Mouse (Mus musculus) cerebellum, adult 11-12 months (tissue): ENCODE results near the gene Prkca.

Source experiments
- DNase-seq: peaks from one replicate; pipeline ENCODE4 v3.0.0; 2022

The Prkca gene

GRCm38 (mm10) chr11:108343789-108344462 lies at the start of gene Prkca:
Gene Prkca, minus strand, starts transcription at chr11:108343928.
- peak; percentile 95 for DNase-seq

- no peak for DNase-seq
Observed at GRCm38 (mm10) chr11:108385666-108386024, 41.9 kb upstream of the Prkca start.

DNA sequence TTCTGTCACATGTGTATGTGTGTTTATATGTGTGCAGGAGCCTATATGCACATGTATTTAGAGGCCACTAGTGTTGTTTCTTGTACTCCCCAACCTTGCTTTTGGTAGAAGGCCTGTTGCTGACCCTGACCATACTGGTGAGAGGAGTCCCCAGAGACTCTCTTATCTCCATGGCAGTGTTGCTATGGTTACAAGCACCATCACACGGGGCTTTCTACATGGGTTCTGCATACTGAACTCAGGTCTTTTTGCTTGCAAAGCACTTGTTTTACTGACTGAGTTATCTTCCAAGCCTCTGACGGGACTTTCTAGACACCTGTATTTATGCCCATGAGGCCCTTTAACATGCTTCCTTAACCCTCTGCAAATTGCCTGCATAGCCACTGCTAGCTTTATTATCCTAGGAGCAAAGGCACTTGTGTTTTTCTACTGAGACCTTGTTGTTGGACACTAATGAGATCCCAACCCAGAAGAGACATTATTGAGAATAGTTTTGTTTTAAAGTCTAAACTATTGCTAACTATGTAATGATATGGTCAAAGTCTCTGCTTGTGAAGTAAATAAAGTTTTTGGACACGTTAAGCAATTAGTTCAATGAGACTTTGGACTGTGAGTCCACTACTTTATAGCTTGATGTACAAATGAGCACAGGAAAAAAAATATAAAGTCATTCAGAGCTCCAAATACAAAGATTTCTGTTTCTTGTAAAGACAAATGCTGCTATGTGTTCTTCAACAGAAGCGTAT lies 41.4 kb upstream of the Prkca start:
- DNase-seq: no peak

- no peak for DNase-seq
Observed at GRCm38 (mm10) chr11:108382664-108383063, 38.9 kb upstream of the Prkca start.

- no peak for DNase-seq
Observed at GRCm38 (mm10) chr11:108378363-108378751, 34.6 kb upstream of the Prkca start.

GRCm38 (mm10) chr11:108377680-108378362 lies 34.1 kb upstream of the Prkca start:
- peak; percentile 47 for DNase-seq

DNA sequence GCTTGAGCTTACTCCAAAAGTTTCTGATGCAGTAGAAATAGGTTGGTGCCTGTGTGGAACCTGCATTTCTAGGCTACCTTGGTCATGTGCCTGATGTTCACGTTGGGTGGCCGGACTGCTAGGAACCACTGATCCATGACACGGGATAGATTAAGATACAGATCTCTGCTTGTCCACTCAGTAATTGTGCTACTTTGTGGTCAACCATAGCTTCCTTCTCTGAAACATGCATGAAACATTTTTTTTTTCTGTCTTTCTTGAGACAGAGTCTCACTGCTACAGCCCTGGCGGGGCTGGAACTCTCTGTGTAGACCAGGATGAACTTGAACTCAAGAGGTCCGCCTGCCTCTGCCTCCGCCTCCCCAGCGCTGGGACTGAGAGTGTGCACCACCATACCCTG lies 33.1 kb upstream of the Prkca start:
- DNase-seq: no peak

DNA sequence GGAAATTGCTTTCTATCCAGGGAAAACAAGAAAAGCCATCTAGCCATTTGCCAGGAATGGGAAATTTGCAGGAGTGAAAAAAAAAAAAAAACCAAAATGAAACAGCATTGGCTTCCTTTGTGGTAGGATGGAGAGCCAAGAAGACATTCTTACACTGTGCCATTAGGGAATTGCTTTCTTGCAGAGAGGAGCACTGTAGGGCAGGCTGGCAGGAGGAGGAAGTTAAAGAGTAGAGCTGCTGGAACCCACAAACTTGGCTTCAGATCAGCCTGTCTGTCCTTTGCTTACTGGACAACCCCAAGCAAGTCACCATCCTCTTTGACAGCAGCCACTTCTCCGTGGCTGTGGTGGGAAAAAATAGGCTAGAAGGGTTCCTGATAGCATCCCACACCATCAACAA lies 23.3 kb upstream of the Prkca start:
- DNase-seq: no peak

DNA sequence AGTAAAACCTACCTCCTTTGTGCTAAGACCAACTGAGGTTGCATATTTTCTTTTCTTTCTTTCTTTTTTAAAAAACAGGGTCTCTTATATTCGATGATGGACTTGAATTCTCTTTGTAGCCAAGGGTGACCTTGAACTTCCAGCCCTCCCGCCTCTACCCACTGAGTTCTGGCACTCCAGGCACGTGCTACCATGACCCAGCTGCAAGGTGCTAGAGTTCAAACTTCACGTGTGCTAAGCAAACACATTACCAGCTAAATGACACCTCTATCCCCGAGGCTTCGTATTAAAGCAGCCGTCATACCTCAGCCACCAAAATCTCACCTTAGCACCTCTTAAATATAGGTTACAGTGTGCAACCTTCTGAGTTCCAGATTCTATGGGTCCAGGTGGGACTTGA lies 21.9 kb upstream of the Prkca start:
- no peak for DNase-seq

DNA sequence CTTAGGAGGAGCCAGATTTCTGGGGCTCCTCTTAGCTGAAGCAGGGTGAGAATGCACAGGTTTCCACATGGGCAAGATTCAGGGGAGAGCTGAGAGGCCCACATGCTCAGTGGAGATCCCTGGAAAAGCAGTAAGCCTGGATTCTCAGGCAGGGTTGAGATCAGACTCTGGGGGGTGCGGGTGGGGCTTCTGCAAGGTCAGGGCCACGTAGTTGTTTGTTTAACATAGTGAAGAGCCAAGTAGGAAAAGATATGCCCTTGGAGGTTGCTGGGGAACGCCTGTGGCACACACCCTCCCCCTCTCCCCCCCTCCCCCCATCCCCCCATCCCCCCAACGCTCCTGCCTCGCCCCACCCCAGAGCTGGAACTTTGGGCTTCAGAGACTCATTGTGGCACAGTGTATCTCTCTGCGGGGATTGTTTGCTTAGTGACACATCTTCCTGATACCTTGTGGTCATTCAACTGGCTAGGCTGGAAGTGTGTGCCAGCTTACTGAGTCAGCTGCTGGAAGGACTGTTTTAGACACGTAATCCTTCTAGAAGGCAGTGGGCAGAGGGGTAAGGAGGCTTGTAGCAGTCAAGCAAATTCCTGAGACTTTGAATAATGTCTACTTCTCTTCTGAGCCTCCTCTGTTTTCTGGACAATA lies 21.3 kb upstream of the Prkca start:
- DNase-seq: no peak

DNA sequence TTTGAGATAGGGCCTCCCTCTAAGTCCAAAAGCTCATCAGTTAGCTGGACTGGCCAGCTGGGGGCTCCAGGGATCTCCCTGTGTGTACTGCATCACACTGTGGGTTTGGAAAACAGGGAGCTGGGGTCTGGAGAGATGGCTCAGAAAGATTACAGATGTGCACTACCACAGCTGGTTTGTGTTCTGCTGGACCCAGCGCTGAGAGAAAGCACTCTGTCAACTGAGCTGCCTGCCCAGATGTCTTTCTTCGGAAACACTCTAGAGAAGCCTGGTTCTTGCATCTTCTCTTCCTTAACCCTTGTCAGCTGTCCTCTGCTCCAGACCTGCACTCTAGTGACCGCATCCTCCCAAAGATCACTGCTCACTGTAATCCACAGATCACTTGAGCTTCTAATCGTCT lies 20.3 kb upstream of the Prkca start:
- no peak for DNase-seq

DNA sequence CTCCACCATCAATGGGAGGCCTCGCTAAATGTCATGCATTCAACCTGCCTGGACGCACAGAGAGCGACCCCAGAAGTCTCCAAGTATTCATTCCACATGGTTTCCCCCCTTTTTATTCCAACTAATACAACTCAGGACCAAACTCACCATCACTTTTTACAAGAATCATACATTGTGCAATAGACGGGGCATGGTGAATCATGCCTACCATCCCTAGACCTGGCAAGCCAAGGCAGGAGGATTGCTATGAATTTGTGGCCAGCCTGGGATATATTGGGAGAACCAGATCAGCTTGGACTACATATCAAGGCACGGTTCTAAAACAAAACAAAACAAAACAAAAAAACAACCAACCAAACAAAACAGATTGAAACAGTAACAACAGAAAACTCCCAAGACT lies 19.2 kb upstream of the Prkca start:
- no peak for DNase-seq

- no peak for DNase-seq
Observed at GRCm38 (mm10) chr11:108360983-108361382, 17.3 kb upstream of the Prkca start.

DNA sequence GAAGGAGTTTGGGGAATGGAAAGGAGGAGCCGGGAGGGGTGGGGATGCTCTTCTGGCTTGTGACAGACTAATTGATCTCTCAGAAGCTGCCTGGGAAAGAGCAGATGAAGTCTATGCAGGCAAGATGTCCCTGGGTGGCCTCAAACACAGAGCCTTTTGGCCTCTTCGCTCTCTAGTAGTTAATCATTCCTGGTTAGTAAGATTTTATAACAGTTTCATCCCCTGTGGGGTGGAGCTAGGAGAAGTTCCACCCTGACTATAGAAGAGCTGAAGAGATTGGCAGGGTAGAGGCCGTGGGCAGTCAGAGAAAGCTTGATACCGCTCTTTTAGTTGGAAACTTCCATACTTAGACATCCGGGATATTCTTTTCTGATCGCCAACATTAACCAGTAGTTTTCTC lies 15.2 kb upstream of the Prkca start:
- no peak for DNase-seq

GRCm38 (mm10) chr11:108356020-108356419 lies 12.3 kb upstream of the Prkca start:
- no peak for DNase-seq

GRCm38 (mm10) chr11:108352842-108353388 lies 9.2 kb upstream of the Prkca start:
- DNase-seq: no peak

- no peak for DNase-seq
Observed at GRCm38 (mm10) chr11:108350799-108351198, 7.1 kb upstream of the Prkca start.

GRCm38 (mm10) chr11:108345321-108345720 lies 1.6 kb upstream of the Prkca start:
- no peak for DNase-seq

- DNase-seq: no peak
Observed at GRCm38 (mm10) chr11:108344759-108345158, 1.0 kb upstream of the Prkca start.

DNA sequence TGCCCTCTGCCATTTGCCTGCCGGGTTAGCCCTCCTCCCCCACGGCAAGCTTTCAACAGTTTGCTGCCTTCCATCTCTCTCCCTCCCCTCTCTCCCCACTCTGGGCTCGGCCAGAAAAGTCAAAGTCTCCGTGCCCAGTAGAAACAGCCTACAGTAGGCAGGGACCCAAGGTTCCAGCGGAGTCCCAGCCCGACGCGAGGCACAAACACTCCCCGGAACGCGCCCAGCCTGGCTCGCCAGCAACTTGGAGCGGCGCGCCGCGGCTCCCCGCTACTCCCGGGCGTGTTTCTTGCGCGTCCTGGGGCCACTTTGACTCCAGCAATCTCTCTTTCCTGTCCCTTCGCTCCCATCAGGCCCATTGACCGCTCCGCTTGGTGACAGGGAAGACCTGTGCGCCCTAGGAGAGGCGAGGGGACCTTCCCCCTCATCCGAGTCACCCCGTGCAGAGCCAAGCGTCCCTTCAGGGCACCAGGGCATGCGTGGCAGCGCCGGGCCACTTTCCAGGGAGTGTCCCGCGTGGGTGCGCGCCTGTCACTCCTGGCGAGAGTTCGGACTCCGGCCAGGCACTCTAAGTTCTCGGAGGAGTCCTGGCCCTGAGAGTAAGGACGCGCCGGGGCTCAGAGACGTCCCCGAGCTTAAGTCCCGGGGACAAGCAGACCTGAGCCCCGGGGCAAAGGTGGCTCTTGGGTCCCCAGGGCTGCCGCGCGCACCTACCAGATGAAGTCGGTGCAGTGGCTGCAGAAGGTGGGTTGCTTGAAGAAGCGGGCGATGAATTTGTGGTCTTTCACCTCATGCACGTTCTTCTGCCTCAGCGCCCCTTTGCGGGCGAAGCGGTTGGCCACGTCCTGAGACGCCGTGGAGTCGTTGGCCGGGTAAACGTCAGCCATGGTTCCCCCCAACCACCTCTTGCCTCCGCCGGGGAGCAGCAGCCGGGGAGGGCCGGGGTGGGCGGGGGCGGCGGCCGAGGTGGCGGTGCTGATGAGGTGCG lies 653 bp downstream of the Prkca start, which contains the start of gene Apoh:
Gene Apoh, plus strand, starts transcription at position 574 of the 988 bp plus-strand sequence.
- peak; percentile 42 for DNase-seq

- DNase-seq: no peak
Observed at GRCm38 (mm10) chr11:108341783-108342182, 1.9 kb downstream of the Prkca start.

DNA sequence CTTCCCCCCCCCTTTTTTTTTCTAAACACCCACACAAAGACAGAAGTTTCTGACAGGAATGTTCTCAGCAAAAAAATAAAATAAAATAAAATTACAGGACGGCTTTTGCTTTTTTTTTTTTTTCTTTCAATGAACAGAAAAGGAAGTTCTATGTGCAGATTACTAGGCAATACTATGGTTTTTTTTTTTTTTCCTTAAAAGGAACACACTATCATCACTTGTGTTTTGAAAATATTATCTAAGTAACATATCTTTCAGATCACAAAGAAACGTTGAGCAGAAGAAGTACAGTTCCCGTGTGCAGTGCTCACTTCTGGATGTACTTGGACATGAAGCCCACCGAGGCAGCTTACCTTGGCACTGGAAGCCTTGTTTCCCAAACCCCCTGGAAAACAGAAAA lies 3.4 kb downstream of the Prkca start:
- no peak for DNase-seq
